Mouse (Mus musculus) heart, postnatal 0 days (tissue): ENCODE results near the gene Ano10.

Experiments used
- CTCF ChIP-seq: IDR thresholded peaks from 2 replicates; pipeline ENCODE4 v1.5.1; 2016; ENCODE audit warnings: antibody characterized with exemption, control low read depth, low read depth
- EP300 ChIP-seq: IDR thresholded peaks from 2 replicates; pipeline ENCODE4 v1.6.1; 2016; ENCODE audit warnings: antibody characterized with exemption, low read depth

DNA sequence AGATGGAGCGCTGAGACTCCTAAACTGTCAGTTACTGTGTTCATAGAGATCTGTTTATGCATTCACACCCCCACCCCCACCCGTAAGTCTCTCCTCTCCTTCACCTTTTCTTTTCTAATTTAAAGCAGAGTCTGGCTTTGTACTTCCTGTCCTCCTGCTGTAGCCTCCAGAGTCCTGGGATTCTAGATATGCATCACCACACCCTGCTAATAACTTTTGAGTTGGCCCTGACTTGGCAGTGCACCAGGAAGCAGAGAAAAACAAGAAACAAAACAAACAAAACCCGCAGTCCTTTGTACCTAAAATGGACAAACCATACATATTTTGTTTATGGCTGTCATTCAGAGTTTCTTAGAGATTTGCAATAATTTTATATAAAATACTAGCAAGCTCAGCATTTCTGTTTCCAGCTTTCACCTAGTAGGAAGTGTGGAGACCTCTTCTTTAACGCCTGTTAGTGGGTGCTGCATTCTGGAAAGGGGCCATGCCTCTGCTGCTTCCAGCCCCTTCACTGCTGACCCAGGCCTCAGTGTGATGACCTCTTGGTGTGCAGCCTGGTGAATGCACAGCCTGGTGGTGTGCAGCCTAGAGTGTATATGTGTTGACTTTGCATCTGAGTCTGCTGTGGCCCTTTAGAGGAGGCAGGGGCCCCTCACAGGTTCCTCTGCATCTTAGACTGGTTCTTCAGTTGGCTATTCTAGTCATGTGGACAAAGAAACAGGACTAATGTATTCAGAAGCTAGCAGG, 147.9 kb downstream of the Ano10 start:
- TF ChIP-seq CTCF (no peak), EP300 (no peak)
